Mouse (Mus musculus) testis, adult 2 months (tissue): ENCODE data around the gene Mfsd4a. TPM values are rescaled to one million over a fixed set of nuclear protein-coding genes. Genes with fewer than 3 reads are reported as not detected.
A peak's percentile ranks its signal among the peaks of the same experiment; 100 is the strongest.

Experiments used
- H3K27ac ChIP-seq: fragments of 200-500 bp; 2 replicates; pipeline ENCODE4 v1.5.1; 2012; ENCODE audit warnings: low read depth, low read length; ENCODE audit not compliant: control insufficient read depth, insufficient read depth
- H3K27me3 ChIP-seq: fragments of 200-500 bp; 2 replicates; pipeline ENCODE4 v1.6.1; 2012; ENCODE audit warnings: mild to moderate bottlenecking, low read length, moderate library complexity; ENCODE audit not compliant: control insufficient read depth, insufficient read depth
- H3K36me3 ChIP-seq: fragments of 200-500 bp; 2 replicates; pipeline ENCODE4 v1.6.1; 2012; ENCODE audit warnings: mild to moderate bottlenecking, low read length; ENCODE audit not compliant: control insufficient read depth, insufficient read depth
- H3K4me1 ChIP-seq: fragments of 200-500 bp; 2 replicates; pipeline ENCODE4 v1.6.1; 2012; ENCODE audit warnings: low read length; ENCODE audit not compliant: control insufficient read depth, insufficient read depth
- H3K4me3 ChIP-seq: fragments of 200-500 bp; 2 replicates; pipeline ENCODE4 v1.5.1; 2012; ENCODE audit warnings: low read depth, mild to moderate bottlenecking, low read length, moderate library complexity, mixed read lengths; ENCODE audit not compliant: control insufficient read depth
- CTCF ChIP-seq: fragments of 200-500 bp; IDR thresholded peaks from 2 replicates; pipeline ENCODE4 v1.5.1; 2012; ENCODE audit warnings: low read depth, mild to moderate bottlenecking, inconsistent platforms, low read length, moderate library complexity; ENCODE audit not compliant: control insufficient read depth, insufficient read depth, insufficient replicate concordance
- POLR2A ChIP-seq: fragments of 200-500 bp; IDR thresholded peaks from 2 replicates; pipeline ENCODE4 v1.6.1; 2012; ENCODE audit warnings: low read depth, mild to moderate bottlenecking, inconsistent platforms, low read length, moderate library complexity; ENCODE audit not compliant: control insufficient read depth
- polyA plus RNA-seq: library from polyadenylated mRNA; depleted of rRNA; stranded (reverse); fragments of >200 nt; gene quantifications from 2 replicates; pipeline ENCODE4 v1.2.3, GENCODE M21; 2012

Gene Mfsd4a
- polyA plus RNA-seq, 1 experiment: 0.31 TPM

GRCm38 (mm10) chr1:132032172-132032571 lies 35.7 kb downstream of the Mfsd4a start:
- TF ChIP-seq POLR2A (no peak), CTCF (no peak)
- Histone ChIP-seq H3K36me3 (no peaks in the 10 kb centered on the region; the same call in 1 of the 2 replicates), H3K27ac (no peak overlapping the region), H3K4me3 (no peak overlapping the region), H3K4me1 (no peaks in the 10 kb centered on the region), H3K27me3 (no peaks in the 10 kb centered on the region)

GRCm38 (mm10) chr1:132030574-132030973 lies 37.3 kb downstream of the Mfsd4a start:
- H3K27ac ChIP-seq: no peak overlapping the region
- H3K27me3 ChIP-seq: no peaks in the 10 kb centered on the region
- H3K4me3 ChIP-seq: no peak overlapping the region
- TF ChIP-seq CTCF: no peak
- no peak for TF ChIP-seq POLR2A
- H3K4me1 ChIP-seq: no peaks in the 10 kb centered on the region
- H3K36me3 ChIP-seq: no peaks in the 10 kb centered on the region; the same call in 1 of the 2 replicates

DNA sequence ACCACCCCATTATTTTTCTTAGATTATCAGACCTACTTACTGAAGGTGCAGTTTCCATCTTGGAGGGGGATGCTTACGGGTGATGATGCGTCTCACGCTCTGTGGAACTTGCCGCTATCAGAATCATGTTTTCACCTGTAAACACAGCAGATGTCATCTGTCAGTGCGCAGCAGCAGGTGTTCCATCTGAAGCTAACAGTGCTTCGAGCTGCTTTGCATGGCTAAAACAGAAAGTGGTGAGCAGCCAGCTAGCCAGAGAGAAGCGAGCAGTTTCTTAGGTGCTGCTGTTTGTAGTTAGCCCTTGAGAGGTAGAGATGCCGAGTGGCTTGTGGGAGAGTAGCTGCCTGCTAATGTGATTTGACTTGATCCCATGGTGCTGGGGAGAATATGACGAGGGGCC lies 39.4 kb downstream of the Mfsd4a start:
- Histone ChIP-seq H3K27ac (no peak overlapping the region), H3K4me1 (no peaks in the 10 kb centered on the region), H3K27me3 (no peaks in the 10 kb centered on the region), H3K36me3 (no peaks in the 10 kb centered on the region; the same call in 1 of the 2 replicates), H3K4me3 (no peak overlapping the region)
- TF ChIP-seq CTCF: no peak
- no peak for TF ChIP-seq POLR2A

- Histone ChIP-seq H3K4me1 (no peaks in the 10 kb centered on the region), H3K36me3 (no peaks in the 10 kb centered on the region; the same call in 1 of the 2 replicates), H3K27me3 (no peaks in the 10 kb centered on the region), H3K4me3 (no peak overlapping the region), H3K27ac (no peak overlapping the region)
- TF ChIP-seq CTCF: no peak
- TF ChIP-seq POLR2A: no peak
These were observed 39.9 kb downstream of the Mfsd4a start for GRCm38 (mm10) chr1:132027978-132028377.

- Histone ChIP-seq H3K27me3 (no peaks in the 10 kb centered on the region), H3K36me3 (no peaks in the 10 kb centered on the region; the same call in 1 of the 2 replicates), H3K27ac (no peak overlapping the region), H3K4me1 (no peaks in the 10 kb centered on the region), H3K4me3 (no peak overlapping the region)
- no peak for TF ChIP-seq POLR2A
- no peak for TF ChIP-seq CTCF
These were observed 40.8 kb downstream of the Mfsd4a start for GRCm38 (mm10) chr1:132026925-132027646.

- Histone ChIP-seq H3K27me3 (no peaks in the 10 kb centered on the region), H3K27ac (no peak overlapping the region), H3K4me1 (no peaks in the 10 kb centered on the region), H3K36me3 (peaks cover 3% of the 10 kb centered on the region), H3K4me3 (no peak overlapping the region)
- TF ChIP-seq CTCF: no peak
These were observed 45.8 kb downstream of the Mfsd4a start for GRCm38 (mm10) chr1:132022107-132022506.

DNA sequence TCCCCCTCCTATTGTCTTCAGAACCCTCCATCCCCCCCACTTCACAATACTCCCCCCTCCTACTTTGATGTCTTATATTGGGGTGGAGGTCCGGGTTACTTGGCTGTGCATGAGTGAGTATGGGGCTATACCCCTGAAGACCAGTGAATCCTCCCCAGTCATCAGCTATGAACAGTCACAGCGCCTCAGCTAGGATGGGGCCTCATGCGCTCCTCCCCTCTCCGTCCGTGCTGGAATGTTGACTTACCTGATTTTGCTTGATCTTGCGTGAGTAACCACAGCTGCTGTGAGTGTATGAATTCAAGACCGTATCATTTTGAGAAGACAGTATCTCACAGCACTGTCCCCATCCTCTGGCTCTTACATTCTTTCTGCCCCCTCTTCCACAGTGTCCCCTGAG lies 48.0 kb downstream of the Mfsd4a start:
- no peaks in the 10 kb centered on the region for H3K4me1 ChIP-seq
- H3K4me3 ChIP-seq: peak overlapping the region; percentile 60; the same call in 1 of the 2 replicates
- no peaks in the 10 kb centered on the region for H3K27me3 ChIP-seq
- H3K27ac ChIP-seq: no peak overlapping the region
- TF ChIP-seq POLR2A (no peak), CTCF (no peak)
- peaks cover 3% of the 10 kb centered on the region for H3K36me3 ChIP-seq
